In genomic region chr1:192880130-192880529, GRCm38 (mm10) we compare ENCODE assay signal across 17 mouse cellular contexts. TPM values are rescaled to one million over a fixed set of nuclear protein-coding genes. Genes with fewer than 3 reads are reported as not detected.
DNase-seq lines count a peak whose midpoint lies in the region; ATAC-seq and TF ChIP-seq lines count a peak whose summit lies in the region.
"Had no signal": no experiment of that assay in that cellular context is flagged by ENCODE, and none has a peak within 500 bp of the region (broad histone marks: within the 10 kb centered on the region; RNA-seq: fewer than 3 reads in every experiment).

No protein-coding gene starts in this region.

- H3K4me1 ChIP-seq in liver, embryonic 14.5 days (replicated peaks; ENCODE audit: control insufficient read depth in 2 of 2, insufficient read depth in 2 of 2, low read length in 1 of 2) = no peaks in the 10 kb centered on the region
- no peaks in the 10 kb centered on the region for H3K4me1 ChIP-seq in liver, embryonic 12.5 days
- peaks cover 13% of the 10 kb centered on the region for H3K4me1 ChIP-seq in embryonic facial prominence, embryonic 10.5 days

- no peak overlapping the region for H3K27ac ChIP-seq in gastrocnemius, adult 2 months
- H3K27ac ChIP-seq in liver, embryonic 14.5 days = no peak overlapping the region
- H3K27ac ChIP-seq in liver, embryonic 12.5 days = no peak overlapping the region
- no peak overlapping the region for H3K27ac ChIP-seq in embryonic facial prominence, embryonic 10.5 days (replicated peaks)
- H3K27ac ChIP-seq: embryonic facial prominence, embryonic 13.5 days; kidney, embryonic 15.5 days had no signal

- H3K9me3 ChIP-seq in liver, embryonic 14.5 days (ENCODE audit: control insufficient read depth, low read length) = no peaks in the 10 kb centered on the region
- no peaks in the 10 kb centered on the region for H3K9me3 ChIP-seq in liver, embryonic 12.5 days (replicated peaks)
- H3K9me3 ChIP-seq in embryonic facial prominence, embryonic 10.5 days = no peaks in the 10 kb centered on the region
- H3K9me3 ChIP-seq: embryonic facial prominence, embryonic 13.5 days; kidney, embryonic 15.5 days had no signal

- no peak for TF ChIP-seq EP300 in liver, embryonic 14.5 days (IDR thresholded peaks at IDR 0.05; ENCODE audit: low read depth)

- no peak overlapping the region for H3K9ac ChIP-seq in liver, embryonic 14.5 days (replicated peaks)
- no peak overlapping the region for H3K9ac ChIP-seq in liver, embryonic 12.5 days
- H3K9ac ChIP-seq: embryonic facial prominence, embryonic 13.5 days; kidney, embryonic 15.5 days had no signal

- H3K36me3 ChIP-seq in liver, embryonic 14.5 days (replicated peaks; ENCODE audit: control insufficient read depth, insufficient read depth, low read depth) = no peaks in the 10 kb centered on the region
- no peaks in the 10 kb centered on the region for H3K36me3 ChIP-seq in liver, embryonic 12.5 days
- no peaks in the 10 kb centered on the region for H3K36me3 ChIP-seq in embryonic facial prominence, embryonic 10.5 days (replicated peaks)
- H3K36me3 ChIP-seq: embryonic facial prominence, embryonic 13.5 days; kidney, embryonic 15.5 days had no signal

- H3K27me3 ChIP-seq in liver, embryonic 14.5 days (ENCODE audit: control insufficient read depth, insufficient read depth, low read length) = no peaks in the 10 kb centered on the region
- H3K27me3 ChIP-seq in liver, embryonic 12.5 days (replicated peaks) = no peaks in the 10 kb centered on the region
- no peaks in the 10 kb centered on the region for H3K27me3 ChIP-seq in embryonic facial prominence, embryonic 10.5 days (replicated peaks; ENCODE audit: low read depth, poor library complexity, severe bottlenecking)
- H3K27me3 ChIP-seq: embryonic facial prominence, embryonic 13.5 days; kidney, embryonic 15.5 days had no signal

- peak; percentile 20; the same call in 1 of the 2 replicates for TF ChIP-seq CTCF in gastrocnemius, adult 2 months (IDR thresholded peaks at IDR 0.05)
- TF ChIP-seq CTCF in liver, embryonic 14.5 days (IDR thresholded peaks at IDR 0.05; ENCODE audit: low read depth) = peak; percentile 15; the same call in 1 of the 2 replicates

- ATAC-seq in liver, embryonic 14.5 days (ENCODE audit: insufficient read depth) = no peak
- no peak for ATAC-seq in liver, embryonic 12.5 days
- peak; percentile 56; the same call in 1 of the 2 replicates for ATAC-seq in common myeloid progenitor, adult 5-6 weeks (replicated peaks; ENCODE audit: low read depth, poor library complexity, severe bottlenecking)
- ATAC-seq: hindbrain, embryonic 16.5 days had no signal

- H3K4me3 ChIP-seq in gastrocnemius, adult 2 months = no peak overlapping the region
- H3K4me3 ChIP-seq in liver, embryonic 14.5 days (ENCODE audit: insufficient read depth in 1 of 2, low read depth in 2 of 2, low read length in 2 of 2) = no peak overlapping the region
- no peak overlapping the region for H3K4me3 ChIP-seq in liver, embryonic 12.5 days
- H3K4me3 ChIP-seq in embryonic facial prominence, embryonic 10.5 days = no peak overlapping the region
- H3K4me3 ChIP-seq: embryonic facial prominence, embryonic 13.5 days; kidney, embryonic 15.5 days had no signal

- WGBS in liver, embryonic 14.5 days (ENCODE audit: insufficient replicate concordance) = 52% methylated on average over 4 of the region's 4 CpGs
- WGBS in liver, embryonic 12.5 days (ENCODE audit: insufficient replicate concordance) = 69% methylated on average over 4 of the region's 4 CpGs
- 84% methylated on average over 4 of the region's 4 CpGs for WGBS in embryonic facial prominence, embryonic 10.5 days

- no peak overlapping the region for H3K4me2 ChIP-seq in liver, embryonic 14.5 days (ENCODE audit: low read depth)
- no peak overlapping the region for H3K4me2 ChIP-seq in liver, embryonic 12.5 days
- H3K4me2 ChIP-seq: embryonic facial prominence, embryonic 13.5 days; kidney, embryonic 15.5 days had no signal

- no peak for DNase-seq in gastrocnemius, adult 2 months
- DNase-seq in gastrocnemius, postnatal 36 days = no peak
- DNase-seq in liver, embryonic 14.5 days (ENCODE audit: low read depth in 3 of 3, low spot score in 3 of 3) = no peak
- peak; percentile 3 for DNase-seq in A20 (ENCODE audit: low read depth, low spot score)
- DNase-seq in embryonic facial prominence, embryonic 10.5 days (ENCODE audit: low spot score) = no peak
- DNase-seq in right cerebral cortex, postnatal 25 days = no peak
- DNase-seq: cerebellum, postnatal 25 days; heart, adult 18-20 months; heart, postnatal 14 days; retina, postnatal 1 day; thymus, postnatal 36 days had no signal

- intact Hi-C loops in gastrocnemius, adult 2 months (cut with DNase I) = loop anchor here (10.0 kb wide), 1 partner anchor 95 kb away; no protein-coding TSS in a partner anchor
- intact Hi-C loops in gastrocnemius, postnatal 36 days (cut with DNase I) = no loop called here

RNA-seq across cellular contexts. Expression of gene Sertad4, which starts 24.6 kb away (rescaled TPM):
- 1 to 10 TPM; 1.9 to 2.7 TPM for total RNA-seq in gastrocnemius, adult 2 months (2021)
- total RNA-seq in gastrocnemius, postnatal 36 days (2021) = 1 to 10 TPM; 3.4 to 3.7 TPM
- 0.35 and 0.37 TPM in 2 replicates for polyA plus RNA-seq in liver, embryonic 14.5 days (2012; rRNA removed)
- polyA plus RNA-seq in liver, embryonic 14.5 days (2014; fragmentation: Nextera tagmentation; extraction: Ambion mirVana) = 0.19 and 0.34 TPM in 2 replicates
- polyA plus RNA-seq in liver, embryonic 12.5 days (2016; fragmentation: Nextera tagmentation; extraction: Ambion mirVana) = 1.8 and 3.6 TPM in 2 replicates
- not detected in 2 replicates for total RNA-seq in common myeloid progenitor, adult 5-6 weeks (2017)
- 23.6 and 33.4 TPM in 2 replicates for polyA plus RNA-seq in embryonic facial prominence, embryonic 10.5 days (2016; fragmentation: Nextera tagmentation; extraction: Ambion mirVana)
- total RNA-seq: neutrophil, adult 5-6 weeks had no signal
